Mouse (Mus musculus) midbrain, embryonic 12.5 days (tissue): ENCODE data around the gene Cyp2w1. TPM values are rescaled to one million over a fixed set of nuclear protein-coding genes. Genes with fewer than 3 reads are reported as not detected.
A peak's percentile ranks its signal among the peaks of the same experiment; 100 is the strongest.

Source experiments
- ATAC-seq: fragments of 200-750 bp; cut with Nextera tagmentation; 2 replicates; pipeline ENCODE4 v1.8.0; 2017; ENCODE audit warnings: low read depth, moderate TSS enrichment, moderate library complexity; ENCODE audit not compliant: low FRiP score
- H3K27ac ChIP-seq: fragments of 300-500 bp; sonication (generic); replicated peaks from 2 replicates; pipeline ENCODE4 v1.5.1; 2016; ENCODE audit warnings: mild to moderate bottlenecking
- H3K27me3 ChIP-seq: fragments of 300-500 bp; sonication (generic); 2 replicates; pipeline ENCODE4 v1.6.1; 2016; ENCODE audit warnings: mild to moderate bottlenecking
- H3K36me3 ChIP-seq: fragments of 300-500 bp; sonication (generic); 2 replicates; pipeline ENCODE4 v1.6.1; 2016
- H3K4me1 ChIP-seq: fragments of 300-500 bp; sonication (generic); 2 replicates; pipeline ENCODE4 v1.6.1; 2016
- H3K4me2 ChIP-seq: fragments of 300-500 bp; sonication (generic); replicated peaks from 2 replicates; pipeline ENCODE4 v1.6.1; 2016; ENCODE audit warnings: mild to moderate bottlenecking, moderate library complexity
- H3K4me3 ChIP-seq: fragments of 300-500 bp; sonication (generic); 2 replicates; pipeline ENCODE4 v1.5.1; 2016; ENCODE audit warnings: mild to moderate bottlenecking
- H3K9ac ChIP-seq: fragments of 300-500 bp; sonication (generic); replicated peaks from 2 replicates; pipeline ENCODE4 v1.6.1; 2016; ENCODE audit warnings: mild to moderate bottlenecking, moderate library complexity
- H3K9me3 ChIP-seq: fragments of 300-500 bp; sonication (generic); 2 replicates; pipeline ENCODE4 v1.6.1; 2016; ENCODE audit warnings: mild to moderate bottlenecking
- WGBS: fragments of 180-500 bp; shearing (Covaris S2); methylation state at CpG from one replicate; pipeline ENCODE4 v1.1.7; 2016; 5-methylcytosine and 5-hydroxymethylcytosine counted together
- polyA plus RNA-seq: library from polyadenylated mRNA; unstranded; fragments of >200 nt; fragmentation: Nextera tagmentation; extraction: Ambion mirVana; gene quantifications from 2 replicates; pipeline ENCODE4 v1.2.1, GENCODE M21; 2016

Gene Cyp2w1
- polyA plus RNA-seq, 1 experiment from 2014 or later = 0.20 TPM

GRCm38 (mm10) chr5:139323260-139323924 is 29.0 kb upstream of the Cyp2w1 start:
- H3K4me2 ChIP-seq = no peak overlapping the region
- WGBS = 88% methylated on average over 9 of the region's 9 CpGs

DNA sequence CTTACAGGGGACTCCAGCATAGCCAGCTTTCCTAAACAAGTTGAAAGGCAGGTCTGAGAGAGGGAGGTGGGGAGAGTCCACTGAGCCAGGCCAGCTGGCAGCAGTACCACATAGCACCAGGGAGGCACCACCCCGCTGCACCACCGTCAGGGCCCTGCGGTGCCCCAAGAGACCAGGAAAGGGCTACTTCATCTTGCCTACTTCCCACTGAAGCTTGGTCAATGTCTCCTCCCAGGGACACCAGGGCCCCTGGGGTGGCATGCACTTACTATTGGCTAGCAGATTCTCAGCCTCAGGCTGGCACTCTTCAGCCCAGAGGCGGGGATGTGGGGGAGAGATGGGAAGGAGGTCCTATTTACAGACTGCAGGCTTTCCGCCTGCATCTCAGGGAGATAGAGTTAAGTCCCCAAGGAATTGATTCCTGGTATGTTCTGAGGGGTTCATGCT is 28.3 kb upstream of the Cyp2w1 start:
- H3K9ac ChIP-seq = 0 out of 2 replicates have a peak overlapping the region, but pooled peaks have one; percentile 6
- no peak for ATAC-seq
- H3K9me3 ChIP-seq = no peaks in the 10 kb centered on the region
- H3K4me1 ChIP-seq = peaks cover 12% of the 10 kb centered on the region
- H3K4me3 ChIP-seq = no peak overlapping the region
- no peak overlapping the region for H3K27ac ChIP-seq
- 76% methylated on average over 5 of the region's 5 CpGs for WGBS
- H3K36me3 ChIP-seq = no peaks in the 10 kb centered on the region
- H3K4me2 ChIP-seq = peak overlapping the region; percentile 95
- H3K27me3 ChIP-seq = peaks cover 62% of the 10 kb centered on the region

More at GRCm38 (mm10) chr5:139323260-139323924, 29.0 kb upstream of the Cyp2w1 start:
- Histone ChIP-seq H3K27me3 (peaks cover 62% of the 10 kb centered on the region), H3K9me3 (no peaks in the 10 kb centered on the region), H3K36me3 (no peaks in the 10 kb centered on the region), H3K27ac (no peak overlapping the region), H3K9ac (no peak overlapping the region; the same call in 1 of the 2 replicates), H3K4me3 (no peak overlapping the region), H3K4me1 (peaks cover 12% of the 10 kb centered on the region)
- no peak for ATAC-seq

- Histone ChIP-seq H3K4me1 (peaks cover 12% of the 10 kb centered on the region), H3K9ac (peak overlapping the region; percentile 66), H3K4me3 (peak overlapping the region; percentile 67), H3K4me2 (peak overlapping the region; percentile 95), H3K36me3 (no peaks in the 10 kb centered on the region), H3K27ac (no peak overlapping the region), H3K27me3 (peaks cover 62% of the 10 kb centered on the region), H3K9me3 (no peaks in the 10 kb centered on the region)
- ATAC-seq = peak; percentile 62
- WGBS = 3% methylated on average over 57 of the region's 62 CpGs
Observed at GRCm38 (mm10) chr5:139324691-139325394, 27.6 kb upstream of the Cyp2w1 start.

DNA sequence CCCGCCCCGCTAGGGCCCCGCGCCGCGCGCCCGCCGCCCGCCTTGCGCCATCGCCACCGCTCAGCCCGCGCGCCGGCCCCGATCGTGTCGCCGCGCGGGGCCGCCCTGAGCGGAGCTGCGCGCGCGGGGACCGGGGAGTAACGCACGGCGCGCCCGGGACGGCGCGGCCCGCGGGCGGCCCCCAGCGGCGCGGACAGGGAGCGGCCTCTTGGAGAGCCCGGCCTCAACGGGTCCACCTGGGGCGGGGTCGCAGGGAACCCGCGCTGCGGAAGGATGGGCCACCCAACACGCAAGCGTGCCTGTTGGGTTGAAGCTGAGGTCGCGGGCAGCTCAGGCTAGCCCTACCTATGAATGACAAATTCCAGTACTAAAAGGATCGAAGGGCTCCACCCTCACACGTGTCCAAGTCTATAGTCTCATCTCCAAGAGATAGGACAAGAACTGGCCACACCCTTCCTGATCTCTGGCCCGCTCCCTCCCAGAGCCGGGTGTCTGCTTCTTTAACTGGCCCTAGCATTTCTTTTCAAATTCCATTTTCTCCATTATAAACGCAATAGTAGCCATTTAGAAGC is 26.9 kb upstream of the Cyp2w1 start, which contains the start of gene Adap1:
TSS of gene Adap1 (minus strand) at position 228 of the 572 bp plus-strand sequence.
- Histone ChIP-seq H3K27me3 (peaks cover 56% of the 10 kb centered on the region), H3K36me3 (no peaks in the 10 kb centered on the region), H3K9ac (peak within 1 kb of the TSS; percentile 66), H3K4me1 (peaks cover 12% of the 10 kb centered on the region), H3K27ac (no peak within 1 kb of the TSS), H3K4me2 (peak within 1 kb of the TSS; percentile 95), H3K9me3 (no peaks in the 10 kb centered on the region), H3K4me3 (peak within 1 kb of the TSS; percentile 67)
- 3% methylated on average over 43 of the region's 61 CpGs for WGBS
- peak; percentile 73 for ATAC-seq

- 64% methylated on average over 13 of the region's 13 CpGs for WGBS
- Histone ChIP-seq H3K27me3 (peaks cover 54% of the 10 kb centered on the region), H3K9ac (no peak overlapping the region), H3K36me3 (no peaks in the 10 kb centered on the region), H3K4me2 (no peak overlapping the region), H3K4me3 (no peak overlapping the region), H3K9me3 (no peaks in the 10 kb centered on the region), H3K4me1 (peaks cover 12% of the 10 kb centered on the region), H3K27ac (no peak overlapping the region)
- no peak for ATAC-seq
Observed at GRCm38 (mm10) chr5:139326111-139326696, 26.2 kb upstream of the Cyp2w1 start.

- peaks cover 54% of the 10 kb centered on the region for H3K27me3 ChIP-seq
Observed at GRCm38 (mm10) chr5:139326986-139327633, 25.3 kb upstream of the Cyp2w1 start.

DNA sequence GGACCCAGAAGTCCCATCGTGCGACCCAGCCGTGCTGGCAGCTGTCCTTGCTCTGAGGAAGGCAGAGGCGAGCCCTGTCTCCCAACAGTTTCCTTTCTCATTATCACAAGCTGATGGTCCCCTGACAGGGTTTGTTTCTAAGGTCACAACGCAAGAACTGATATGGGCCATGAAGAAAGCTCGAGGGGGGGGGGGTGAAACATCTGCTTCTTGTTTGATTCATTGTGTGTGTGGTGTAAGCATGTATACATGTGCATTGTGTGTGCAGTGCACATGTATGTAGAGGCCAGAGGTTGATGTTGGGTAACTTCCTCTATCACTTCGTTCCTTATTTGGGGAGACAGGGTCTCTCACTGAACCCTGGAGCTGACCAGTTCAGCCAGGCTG is 24.8 kb upstream of the Cyp2w1 start:
- H3K4me1 ChIP-seq = peaks cover 12% of the 10 kb centered on the region
- no peak for ATAC-seq
- H3K9ac ChIP-seq = no peak overlapping the region
- no peaks in the 10 kb centered on the region for H3K9me3 ChIP-seq
- no peaks in the 10 kb centered on the region for H3K36me3 ChIP-seq
- H3K4me3 ChIP-seq = no peak overlapping the region
- H3K4me2 ChIP-seq = no peak overlapping the region
- H3K27ac ChIP-seq = no peak overlapping the region
- H3K27me3 ChIP-seq = peaks cover 52% of the 10 kb centered on the region
- 78% methylated on average over 7 of the region's 7 CpGs for WGBS

More at GRCm38 (mm10) chr5:139326986-139327633, 25.3 kb upstream of the Cyp2w1 start:
- ATAC-seq = no peak
- peaks cover 12% of the 10 kb centered on the region for H3K4me1 ChIP-seq
- H3K4me3 ChIP-seq = no peak overlapping the region
- H3K27ac ChIP-seq = no peak overlapping the region
- no peaks in the 10 kb centered on the region for H3K36me3 ChIP-seq
- H3K9me3 ChIP-seq = no peaks in the 10 kb centered on the region
- H3K9ac ChIP-seq = no peak overlapping the region
- WGBS = 72% methylated on average over 7 of the region's 7 CpGs
- H3K4me2 ChIP-seq = no peak overlapping the region

DNA sequence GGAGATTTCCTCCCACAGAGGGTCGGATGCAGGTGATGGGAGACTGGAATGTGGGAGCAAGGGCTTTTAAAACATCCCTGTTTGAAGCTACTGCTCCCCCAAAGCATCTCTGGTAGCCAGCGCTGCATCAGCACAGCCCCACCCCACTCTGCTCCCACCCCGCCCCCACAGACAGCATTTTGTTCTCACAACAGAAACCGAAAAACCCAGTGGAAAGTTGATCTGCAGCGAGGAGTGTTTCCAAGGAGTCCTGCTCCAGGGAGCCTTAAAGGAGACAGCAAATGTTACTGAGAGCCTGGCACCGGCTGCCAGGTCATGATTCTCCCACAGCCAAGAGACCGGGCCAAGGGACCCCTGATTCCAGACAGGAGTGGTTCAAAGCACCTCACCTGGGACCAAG is 21.7 kb upstream of the Cyp2w1 start:
- no peak overlapping the region for H3K4me3 ChIP-seq
- WGBS = 72% methylated on average over 7 of the region's 7 CpGs
- peaks cover 16% of the 10 kb centered on the region for H3K36me3 ChIP-seq
- no peak for ATAC-seq
- H3K4me2 ChIP-seq = no peak overlapping the region
- H3K9ac ChIP-seq = no peak overlapping the region
- no peak overlapping the region for H3K27ac ChIP-seq
- no peaks in the 10 kb centered on the region for H3K4me1 ChIP-seq
- no peaks in the 10 kb centered on the region for H3K9me3 ChIP-seq
- H3K27me3 ChIP-seq = peaks cover 20% of the 10 kb centered on the region

GRCm38 (mm10) chr5:139331742-139332141 is 20.7 kb upstream of the Cyp2w1 start:
- Histone ChIP-seq H3K4me1 (no peaks in the 10 kb centered on the region), H3K4me2 (no peak overlapping the region), H3K27ac (no peak overlapping the region), H3K36me3 (peaks cover 25% of the 10 kb centered on the region), H3K9ac (no peak overlapping the region), H3K9me3 (no peaks in the 10 kb centered on the region), H3K27me3 (peaks cover 10% of the 10 kb centered on the region), H3K4me3 (no peak overlapping the region)
- no peak for ATAC-seq
- 19% methylated on average over 8 of the region's 8 CpGs for WGBS

- ATAC-seq = no peak
- WGBS = 85% methylated on average over 8 of the region's 8 CpGs
- Histone ChIP-seq H3K9ac (no peak overlapping the region), H3K27ac (no peak overlapping the region), H3K27me3 (peaks cover under 1% of the 10 kb centered on the region; the same call in 1 of the 2 replicates), H3K36me3 (peaks cover 35% of the 10 kb centered on the region), H3K4me3 (no peak overlapping the region), H3K9me3 (no peaks in the 10 kb centered on the region), H3K4me1 (no peaks in the 10 kb centered on the region), H3K4me2 (no peak overlapping the region)
Observed at GRCm38 (mm10) chr5:139332590-139333272, 19.7 kb upstream of the Cyp2w1 start.
